Comparison of ENCODE assay signal across 22 mouse cellular contexts in the genomic region with DNA sequence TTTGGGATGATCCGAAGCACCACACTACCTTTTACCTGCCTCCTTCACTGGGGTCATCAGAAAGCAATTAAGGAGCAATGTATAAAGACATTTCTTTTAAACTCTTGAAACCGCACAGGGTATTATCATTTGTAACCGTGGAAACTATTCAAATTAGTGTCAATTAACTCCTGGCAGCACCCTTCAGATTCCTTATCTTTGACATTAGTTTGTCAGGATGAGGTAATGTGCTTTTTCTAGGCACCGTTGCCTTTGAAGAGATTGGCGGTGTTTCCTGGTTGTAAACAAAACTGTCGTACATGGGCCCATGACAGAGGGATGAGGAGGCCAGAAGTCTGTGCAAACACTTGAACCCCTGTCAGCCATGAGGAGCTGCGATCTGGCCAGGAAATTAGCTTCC.
DNase-seq lines count a peak whose midpoint lies in the region; ATAC-seq and TF ChIP-seq lines count a peak whose summit lies in the region.
"Had no signal": no experiment of that assay in that cellular context is flagged by ENCODE, and none has a peak within 500 bp of the region (broad histone marks: within the 10 kb centered on the region; RNA-seq: fewer than 3 reads in every experiment).

No protein-coding gene starts in this region.

- H3K36me3 ChIP-seq in forebrain, postnatal 0 days (ENCODE audit: insufficient read depth), result no peaks in the 10 kb centered on the region
- no peaks in the 10 kb centered on the region for H3K36me3 ChIP-seq in forebrain, embryonic 14.5 days (ENCODE audit: control insufficient read depth, insufficient read depth, low read length)
- H3K36me3 ChIP-seq in heart, postnatal 0 days (replicated peaks; ENCODE audit: control insufficient read depth, insufficient read depth, low read length), result no peaks in the 10 kb centered on the region
- no peaks in the 10 kb centered on the region for H3K36me3 ChIP-seq in heart, embryonic 11.5 days (ENCODE audit: control insufficient read depth, insufficient read depth, low read length)
- H3K36me3 ChIP-seq in midbrain, embryonic 11.5 days (ENCODE audit: control insufficient read depth, insufficient read depth, low read length), result no peaks in the 10 kb centered on the region
- H3K36me3 ChIP-seq: hindbrain, embryonic 15.5 days; midbrain, embryonic 15.5 days; neural tube, embryonic 12.5 days had no signal

- H3K9ac ChIP-seq in forebrain, postnatal 0 days, result no peak overlapping the region
- no peak overlapping the region for H3K9ac ChIP-seq in forebrain, embryonic 14.5 days (ENCODE audit: low read length)
- no peak overlapping the region for H3K9ac ChIP-seq in heart, postnatal 0 days (replicated peaks; ENCODE audit: low read depth, low read length)
- no peak overlapping the region for H3K9ac ChIP-seq in heart, embryonic 11.5 days (ENCODE audit: low read depth, low read length)
- H3K9ac ChIP-seq in midbrain, embryonic 11.5 days (ENCODE audit: low read length), result no peak overlapping the region
- H3K9ac ChIP-seq: hindbrain, embryonic 15.5 days; midbrain, embryonic 15.5 days; neural tube, embryonic 12.5 days had no signal

- H3K4me3 ChIP-seq in forebrain, postnatal 0 days (ENCODE audit: low read depth, low read length), result no peak overlapping the region
- no peak overlapping the region for H3K4me3 ChIP-seq in forebrain, embryonic 14.5 days (ENCODE audit: low read depth, low read length)
- H3K4me3 ChIP-seq in heart, postnatal 0 days (ENCODE audit: low read depth, low read length), result no peak overlapping the region
- H3K4me3 ChIP-seq in heart, embryonic 11.5 days (ENCODE audit: low read depth, low read length), result no peak overlapping the region
- no peak overlapping the region for H3K4me3 ChIP-seq in midbrain, embryonic 11.5 days (ENCODE audit: low read depth, low read length)
- H3K4me3 ChIP-seq: hindbrain, embryonic 15.5 days; limb, embryonic 10.5 days; megakaryocyte, embryonic 14.5 days; midbrain, embryonic 15.5 days; neural tube, embryonic 12.5 days had no signal

- no peaks in the 10 kb centered on the region for H3K9me3 ChIP-seq in forebrain, postnatal 0 days (ENCODE audit: low read length)
- no peaks in the 10 kb centered on the region for H3K9me3 ChIP-seq in forebrain, embryonic 14.5 days (replicated peaks; ENCODE audit: control insufficient read depth, low read length)
- H3K9me3 ChIP-seq in heart, postnatal 0 days (replicated peaks; ENCODE audit: control insufficient read depth, low read length), result no peaks in the 10 kb centered on the region
- H3K9me3 ChIP-seq in heart, embryonic 11.5 days (replicated peaks; ENCODE audit: control insufficient read depth, low read length), result no peaks in the 10 kb centered on the region
- no peaks in the 10 kb centered on the region for H3K9me3 ChIP-seq in midbrain, embryonic 11.5 days (ENCODE audit: control insufficient read depth, low read length)
- H3K9me3 ChIP-seq: hindbrain, embryonic 15.5 days; limb, embryonic 10.5 days; megakaryocyte, embryonic 14.5 days; midbrain, embryonic 15.5 days; neural tube, embryonic 12.5 days had no signal

- DNase-seq in forebrain, postnatal 0 days, result no peak
- no peak for DNase-seq in forebrain, embryonic 14.5 days (ENCODE audit: low spot score)
- DNase-seq in heart, postnatal 0 days (ENCODE audit: low spot score), result no peak
- peak; percentile 28 for DNase-seq in MN1 (ENCODE audit: low spot score)
- peak; percentile 24 to 49 for DNase-seq in lung, postnatal 4 days
- no peak for DNase-seq in cerebellum, adult 18-20 months
- no peak for DNase-seq in midbrain, embryonic 11.5 days (ENCODE audit: low spot score, missing footprints)
- DNase-seq: adrenal gland, postnatal 25 days; cerebellum, adult 9-11 months; heart, postnatal 14 days; kidney, adult 9 months; kidney, postnatal 14 days; liver; right cerebral cortex, postnatal 25 days; spleen, adult 18-20 months had no signal

- peaks cover under 1% of the 10 kb centered on the region for H3K4me1 ChIP-seq in forebrain, postnatal 0 days (ENCODE audit: insufficient read depth)
- H3K4me1 ChIP-seq in forebrain, embryonic 14.5 days (ENCODE audit: control insufficient read depth, insufficient read depth, low read length), result peaks cover 6% of the 10 kb centered on the region; the same call in 1 of the 2 replicates
- peaks cover 7% of the 10 kb centered on the region; the same call in 1 of the 2 replicates for H3K4me1 ChIP-seq in heart, postnatal 0 days (ENCODE audit: control insufficient read depth, insufficient read depth)
- H3K4me1 ChIP-seq in heart, embryonic 11.5 days (ENCODE audit: control insufficient read depth, insufficient read depth, low read length), result peaks cover 18% of the 10 kb centered on the region
- H3K4me1 ChIP-seq in midbrain, embryonic 11.5 days (ENCODE audit: control insufficient read depth, insufficient read depth, low read length), result peaks cover 4% of the 10 kb centered on the region; the same call in 1 of the 2 replicates
- H3K4me1 ChIP-seq: megakaryocyte, embryonic 14.5 days had no signal

- no peak overlapping the region for H3K27ac ChIP-seq in forebrain, postnatal 0 days (ENCODE audit: low read depth, low read length)
- no peak overlapping the region for H3K27ac ChIP-seq in forebrain, embryonic 14.5 days (ENCODE audit: low read depth, low read length)
- no peak overlapping the region for H3K27ac ChIP-seq in heart, postnatal 0 days (ENCODE audit: low read depth)
- H3K27ac ChIP-seq in heart, embryonic 11.5 days (ENCODE audit: low read depth, low read length), result no peak overlapping the region
- no peak overlapping the region for H3K27ac ChIP-seq in midbrain, embryonic 11.5 days (ENCODE audit: low read depth, low read length)
- H3K27ac ChIP-seq: hindbrain, embryonic 15.5 days; limb, embryonic 10.5 days; midbrain, embryonic 15.5 days; neural tube, embryonic 12.5 days had no signal

- no peak overlapping the region for H3K4me2 ChIP-seq in forebrain, postnatal 0 days (ENCODE audit: low read depth)
- H3K4me2 ChIP-seq in forebrain, embryonic 14.5 days (ENCODE audit: low read length), result no peak overlapping the region
- H3K4me2 ChIP-seq in heart, postnatal 0 days (ENCODE audit: low read depth, low read length), result no peak overlapping the region
- H3K4me2 ChIP-seq in heart, embryonic 11.5 days, result no peak overlapping the region
- H3K4me2 ChIP-seq in midbrain, embryonic 11.5 days, result no peak overlapping the region
- H3K4me2 ChIP-seq: hindbrain, embryonic 15.5 days; midbrain, embryonic 15.5 days; neural tube, embryonic 12.5 days had no signal

- TF ChIP-seq EP300 in heart, postnatal 0 days (IDR thresholded peaks at IDR 0.05; ENCODE audit: low read depth), result no peak

- ATAC-seq in forebrain, postnatal 0 days, result peak; percentile 54; the same call in 1 of the 2 replicates
- no peak for ATAC-seq in forebrain, embryonic 14.5 days
- ATAC-seq in heart, postnatal 0 days (ENCODE audit: insufficient read depth, low read depth), result peak; percentile 33; the same call in 1 of the 2 replicates
- ATAC-seq in heart, embryonic 11.5 days (replicated peaks; ENCODE audit: insufficient number of reproducible peaks, low FRiP score, low TSS enrichment), result no peak
- no peak for ATAC-seq in midbrain, embryonic 11.5 days (ENCODE audit: low FRiP score)
- ATAC-seq: intestine, embryonic 16.5 days; midbrain, embryonic 15.5 days had no signal

- TF ChIP-seq CTCF in forebrain, postnatal 0 days (IDR thresholded peaks at IDR 0.05; ENCODE audit: low read depth), result no peak
- no peak for TF ChIP-seq CTCF in heart, postnatal 0 days (IDR thresholded peaks at IDR 0.05; ENCODE audit: low read depth)

- H3K27me3 ChIP-seq in forebrain, postnatal 0 days (ENCODE audit: insufficient read depth, low read length), result no peaks in the 10 kb centered on the region
- no peaks in the 10 kb centered on the region for H3K27me3 ChIP-seq in forebrain, embryonic 14.5 days (replicated peaks; ENCODE audit: control insufficient read depth, insufficient read depth, low read length)
- H3K27me3 ChIP-seq in heart, postnatal 0 days (ENCODE audit: control insufficient read depth, insufficient read depth, low read length), result no peaks in the 10 kb centered on the region
- H3K27me3 ChIP-seq in heart, embryonic 11.5 days (ENCODE audit: control insufficient read depth, insufficient read depth, low read length), result no peaks in the 10 kb centered on the region
- no peaks in the 10 kb centered on the region for H3K27me3 ChIP-seq in midbrain, embryonic 11.5 days (ENCODE audit: control insufficient read depth, insufficient read depth, low read length)
- H3K27me3 ChIP-seq: hindbrain, embryonic 15.5 days; megakaryocyte, embryonic 14.5 days; midbrain, embryonic 15.5 days; neural tube, embryonic 12.5 days had no signal

- WGBS in forebrain, postnatal 0 days, result 32% methylated on average over 7 of the region's 7 CpGs
- 37% methylated on average over 7 of the region's 7 CpGs for WGBS in forebrain, embryonic 14.5 days
- WGBS in heart, postnatal 0 days, result 31% methylated on average over 7 of the region's 7 CpGs
- WGBS in heart, embryonic 11.5 days (ENCODE audit: insufficient replicate concordance), result 28% methylated on average over 7 of the region's 7 CpGs
- WGBS in midbrain, embryonic 11.5 days, result 70% methylated on average over 7 of the region's 7 CpGs

Comparison
In these comparisons a context has a peak if more than half of its experiments do, and no peak if none do; other contexts are left out.
1. ATAC-seq: peak in forebrain, postnatal 0 days (single experiment) and heart, postnatal 0 days (single experiment); none in forebrain, embryonic 14.5 days (single experiment), heart, embryonic 11.5 days (single experiment) and midbrain, embryonic 11.5 days (single experiment).
2. DNase-seq: peak in MN1 (single experiment) and lung, postnatal 4 days (2 of 2); none in forebrain, postnatal 0 days (single experiment), forebrain, embryonic 14.5 days (single experiment), heart, postnatal 0 days (single experiment), cerebellum, adult 18-20 months (0 of 2) and midbrain, embryonic 11.5 days (single experiment).